Mouse (Mus musculus): ENCODE results near the gene Sema4a.
"Not testable (repeated sequence)": the region's sequence is repeated elsewhere in the genome, so short reads cannot be mapped to it uniquely, and the experiment has no call there.

Sema4a gene

DNA sequence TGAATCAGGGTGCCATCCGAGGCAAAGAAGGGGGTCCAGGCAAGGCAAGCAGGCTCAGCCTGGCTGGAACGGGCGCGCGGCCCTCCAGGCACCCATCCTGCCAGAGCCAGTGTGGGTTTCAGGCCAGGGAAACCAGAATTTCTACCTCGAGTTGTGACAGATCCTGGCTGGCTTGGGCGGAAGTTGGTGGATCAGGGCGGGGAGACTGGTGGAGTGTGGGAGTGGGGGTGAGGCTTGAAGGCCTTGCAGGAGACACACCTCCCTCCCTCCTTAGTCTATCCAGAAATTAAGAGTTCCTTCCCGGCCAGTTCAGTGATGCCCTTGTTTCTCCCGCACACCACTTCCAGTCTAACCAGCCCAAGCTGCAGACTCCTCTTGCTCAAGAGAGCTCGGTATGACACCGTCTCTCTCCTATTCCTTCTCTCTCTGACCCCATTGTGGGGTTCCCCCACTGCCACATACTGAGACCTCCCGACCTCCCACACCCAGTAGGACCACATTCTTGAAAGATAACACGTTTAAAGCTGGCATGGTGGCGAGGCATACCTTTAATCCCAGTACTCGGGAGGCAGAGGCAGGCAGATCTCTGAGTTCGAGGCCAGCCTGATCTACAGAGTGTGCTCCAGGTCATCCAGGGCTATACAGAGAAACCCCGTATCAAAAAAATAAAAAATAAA is 5.3 kb downstream of the Sema4a start:
- no peak for DNase-seq (ENCODE audit: low spot score)

DNA sequence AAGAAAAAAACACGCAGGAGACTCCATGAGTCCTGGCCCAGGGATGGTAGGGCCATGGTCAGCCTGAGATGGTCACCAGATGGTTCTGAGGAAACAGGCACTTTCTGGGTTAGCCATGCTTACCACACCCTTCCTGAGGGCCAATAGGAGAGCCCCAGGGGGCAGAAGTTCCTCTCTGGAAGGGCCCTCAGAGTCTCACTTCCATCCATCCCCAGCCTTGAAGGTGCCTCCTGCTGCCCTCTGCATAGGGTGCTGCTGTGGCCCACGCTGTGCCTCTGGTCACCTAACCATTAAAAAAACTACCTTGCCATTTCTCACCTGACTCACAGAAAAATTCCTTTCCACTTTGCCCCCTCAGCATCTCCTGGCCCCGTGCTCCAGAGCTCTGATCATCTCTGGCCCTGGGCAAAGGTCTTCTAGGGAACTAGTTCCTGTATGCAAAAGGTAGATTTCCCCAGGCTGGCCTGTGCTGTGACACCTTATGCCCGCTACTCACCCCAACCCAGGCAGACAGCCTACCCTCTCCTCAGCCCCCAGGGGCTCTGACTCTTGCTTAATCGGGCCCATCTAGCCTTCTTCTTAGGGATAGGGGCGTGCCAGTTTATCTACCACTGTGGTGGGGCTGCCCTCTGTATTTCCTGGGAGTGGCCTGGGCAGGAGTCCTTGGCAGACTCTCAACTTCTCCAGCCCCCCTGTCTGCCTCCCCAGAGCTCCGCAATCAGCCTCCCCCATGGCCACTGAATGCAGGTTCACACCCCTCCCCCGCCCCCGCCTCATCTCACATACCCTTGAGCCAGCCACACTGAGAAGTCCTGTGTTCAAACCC is 6.0 kb downstream of the Sema4a start:
- DNase-seq (ENCODE audit: low spot score) = peak; percentile 3

DNA sequence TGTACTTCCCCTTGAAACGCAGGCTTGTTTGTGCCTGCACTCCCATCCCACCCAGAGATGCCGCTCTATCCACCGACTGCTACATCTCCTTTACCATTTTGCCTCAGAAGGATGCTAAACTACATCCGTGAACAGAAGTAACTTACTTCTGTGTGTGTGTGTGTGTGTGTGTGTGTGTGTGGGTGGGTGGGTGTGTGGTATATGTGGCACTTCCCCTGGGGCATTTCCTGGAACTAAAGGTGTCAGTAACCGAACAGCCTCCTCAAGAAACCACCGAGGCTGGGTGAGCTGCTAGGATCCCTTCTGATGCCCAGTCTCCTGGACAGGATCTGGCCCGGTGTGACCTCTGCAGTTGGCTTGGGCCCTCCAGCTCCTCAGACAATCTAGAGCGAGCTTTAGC is 7.0 kb downstream of the Sema4a start:
- peak; percentile 3 for DNase-seq (ENCODE audit: low spot score)

DNA sequence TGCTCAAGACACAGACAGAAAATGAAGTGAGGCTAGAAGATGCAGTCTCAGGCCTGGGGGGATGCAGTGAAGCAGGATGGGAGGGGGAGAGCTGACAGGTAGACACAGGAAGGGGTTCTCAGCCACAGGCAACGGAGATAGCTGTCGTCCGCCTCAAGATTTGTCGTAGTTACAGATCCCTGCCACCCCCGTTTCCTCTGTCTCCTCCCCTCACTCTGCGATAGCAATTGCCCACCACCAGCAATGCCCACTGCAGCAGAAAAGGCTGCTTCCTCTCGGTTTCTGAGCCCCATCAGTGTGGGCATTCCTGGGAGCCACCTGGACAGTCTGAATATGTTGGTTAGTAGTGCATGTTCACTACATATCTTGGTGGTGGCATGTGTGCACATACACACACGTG is 7.6 kb downstream of the Sema4a start:
- DNase-seq (ENCODE audit: low spot score) = peak; percentile 4

DNA sequence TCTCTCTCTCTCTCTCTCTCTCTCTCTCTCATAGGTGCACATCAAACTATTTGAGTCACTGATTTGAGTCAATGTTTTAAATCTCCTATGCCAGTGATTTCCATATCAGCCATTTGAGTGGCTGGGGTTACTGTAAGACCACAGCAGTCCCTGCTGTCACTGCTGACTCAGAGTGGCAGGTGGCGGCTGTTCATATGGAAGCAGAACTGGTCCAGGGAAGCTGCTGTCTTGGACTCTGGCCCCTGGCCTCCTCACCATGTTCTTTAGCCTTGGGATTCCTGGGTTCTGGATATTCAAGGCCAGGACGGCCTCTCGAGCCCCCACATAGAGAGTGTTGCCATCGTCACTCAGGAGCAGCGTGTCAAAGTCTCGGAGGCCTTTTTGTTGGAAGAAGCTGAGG is 8.3 kb downstream of the Sema4a start:
- no peak for DNase-seq (ENCODE audit: low spot score)

DNA sequence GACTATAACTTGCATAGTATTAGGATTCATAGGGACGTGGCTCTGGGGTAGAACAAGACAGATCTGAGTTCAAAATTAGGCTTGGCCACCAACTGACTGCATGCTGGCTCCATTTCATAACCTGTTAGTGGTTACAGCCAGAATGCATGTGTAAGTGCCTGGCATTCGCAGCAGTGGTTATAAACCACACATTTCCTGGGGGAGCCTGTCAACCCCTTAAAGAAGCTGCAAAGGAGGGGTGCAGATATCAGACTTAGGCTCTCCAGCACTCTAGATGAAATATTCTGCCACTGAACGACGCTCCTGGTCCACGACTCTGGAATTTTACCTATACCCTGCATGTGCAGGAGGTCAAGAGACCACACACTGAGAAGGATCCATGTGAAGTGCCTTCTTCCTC is 8.7 kb downstream of the Sema4a start:
- DNase-seq (ENCODE audit: low spot score) = no peak

DNA sequence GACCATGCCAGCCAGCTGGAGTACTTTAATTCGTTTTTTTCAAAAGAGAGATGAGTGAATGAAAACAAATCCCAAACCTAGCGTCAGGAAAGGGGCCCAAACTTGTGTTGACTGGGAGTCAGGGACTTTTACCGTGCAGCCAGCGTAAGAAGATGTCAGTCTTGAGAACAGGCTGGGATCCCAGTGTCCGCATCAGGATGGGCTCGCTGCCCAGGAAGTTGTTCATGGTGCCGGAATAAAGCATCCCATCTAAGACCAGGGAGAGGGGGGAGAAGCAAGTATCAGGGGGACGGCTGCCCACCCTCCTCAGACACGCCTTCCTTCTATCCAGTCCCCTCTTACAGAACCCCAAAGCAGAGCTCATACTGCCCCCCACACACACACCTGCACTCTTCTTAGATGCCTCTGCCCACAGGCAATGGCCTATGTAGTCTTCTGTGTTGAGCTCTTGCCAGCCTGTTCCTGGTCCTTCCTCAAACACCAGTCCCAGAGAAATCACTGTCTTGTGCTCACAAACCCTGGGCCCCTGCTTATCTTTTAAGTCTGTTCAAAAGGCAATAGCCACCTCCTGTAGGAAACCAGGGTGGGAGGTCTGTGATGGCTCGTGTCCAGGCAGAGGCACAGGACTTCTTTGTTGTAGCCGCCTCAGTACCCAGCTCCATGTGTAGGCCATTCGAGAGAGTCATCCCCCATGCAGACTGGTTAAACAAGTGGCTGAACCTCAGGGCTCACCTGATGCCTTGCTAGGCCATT is 10.4 kb downstream of the Sema4a start:
- DNase-seq (ENCODE audit: low spot score) = no peak

DNA sequence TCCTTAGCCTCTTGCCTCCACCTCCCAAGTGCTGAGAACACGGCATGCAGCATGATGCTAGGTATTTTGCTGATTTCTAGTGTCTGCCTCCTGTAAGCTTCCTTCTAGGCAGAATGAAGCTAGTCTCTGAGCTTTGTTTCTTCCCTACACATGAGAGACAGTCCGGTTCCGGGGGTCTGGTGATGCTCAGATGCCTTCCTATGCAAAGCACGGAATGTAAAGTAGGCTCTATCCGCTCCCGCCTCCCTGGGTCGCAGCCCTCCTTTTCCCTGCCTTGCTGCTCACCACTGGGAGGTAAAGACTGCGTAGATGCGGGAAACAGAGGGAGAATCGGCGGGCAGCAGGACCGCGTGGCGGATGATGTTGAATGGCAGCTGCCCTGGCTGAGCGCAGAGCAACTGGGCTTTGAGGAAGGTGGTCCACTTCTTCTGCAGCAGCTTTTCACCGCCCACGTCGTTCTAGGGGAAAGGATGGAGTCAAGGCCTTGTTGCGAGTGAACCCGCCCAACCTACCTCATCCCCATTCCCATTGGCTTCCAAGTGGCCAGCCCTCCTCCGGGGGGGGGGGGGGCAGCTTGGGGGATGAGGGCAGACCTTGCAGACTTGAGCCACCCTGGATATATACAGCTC is 11.5 kb downstream of the Sema4a start:
- DNase-seq (ENCODE audit: low spot score) = peak; percentile 53

DNA sequence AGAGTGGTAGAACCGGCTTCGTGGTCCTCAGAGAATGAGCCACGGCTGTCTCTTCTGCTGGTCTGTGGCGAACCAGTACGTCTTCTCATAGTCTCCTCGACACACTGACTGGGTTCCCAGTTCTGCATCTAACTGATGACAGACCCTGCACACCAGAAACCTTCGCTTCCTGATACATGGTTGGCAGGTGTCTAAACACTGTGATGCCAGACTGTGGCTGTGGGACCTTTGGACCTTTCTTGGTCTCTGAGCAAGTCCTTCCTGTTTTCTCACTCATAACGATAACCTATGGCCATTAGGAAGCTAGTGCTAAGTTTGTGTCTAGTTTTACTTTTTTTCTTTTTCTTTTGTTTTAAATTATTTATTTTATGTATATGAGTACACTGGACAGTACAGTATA is 12.5 kb downstream of the Sema4a start:
- DNase-seq (ENCODE audit: low spot score) = no peak

DNA sequence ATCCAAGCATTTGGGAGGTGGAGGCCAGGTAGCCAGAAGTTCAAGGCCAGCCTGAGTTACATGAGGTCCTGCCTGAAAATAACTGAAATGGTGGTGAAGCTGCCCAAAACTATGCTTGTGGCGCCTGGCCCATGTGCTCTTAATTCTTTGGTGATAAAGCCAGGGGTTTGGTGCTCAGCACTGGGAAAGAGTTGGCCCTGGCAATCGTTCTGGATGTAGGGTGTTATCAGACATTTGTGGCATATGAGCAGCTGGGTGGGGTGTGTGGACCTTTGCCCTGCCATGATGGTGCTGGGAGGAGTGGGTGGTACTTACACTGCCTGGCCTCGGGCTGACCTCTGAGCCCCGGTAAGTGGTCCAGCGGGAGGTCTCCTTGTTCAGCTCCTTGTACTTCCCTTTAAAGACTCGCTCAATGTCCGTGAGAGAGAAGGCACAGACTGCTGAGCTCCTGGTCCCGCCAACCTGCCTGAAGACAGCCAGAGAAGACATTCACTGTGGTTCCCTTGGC is 13.3 kb downstream of the Sema4a start:
- DNase-seq (ENCODE audit: low spot score) = no peak

DNA sequence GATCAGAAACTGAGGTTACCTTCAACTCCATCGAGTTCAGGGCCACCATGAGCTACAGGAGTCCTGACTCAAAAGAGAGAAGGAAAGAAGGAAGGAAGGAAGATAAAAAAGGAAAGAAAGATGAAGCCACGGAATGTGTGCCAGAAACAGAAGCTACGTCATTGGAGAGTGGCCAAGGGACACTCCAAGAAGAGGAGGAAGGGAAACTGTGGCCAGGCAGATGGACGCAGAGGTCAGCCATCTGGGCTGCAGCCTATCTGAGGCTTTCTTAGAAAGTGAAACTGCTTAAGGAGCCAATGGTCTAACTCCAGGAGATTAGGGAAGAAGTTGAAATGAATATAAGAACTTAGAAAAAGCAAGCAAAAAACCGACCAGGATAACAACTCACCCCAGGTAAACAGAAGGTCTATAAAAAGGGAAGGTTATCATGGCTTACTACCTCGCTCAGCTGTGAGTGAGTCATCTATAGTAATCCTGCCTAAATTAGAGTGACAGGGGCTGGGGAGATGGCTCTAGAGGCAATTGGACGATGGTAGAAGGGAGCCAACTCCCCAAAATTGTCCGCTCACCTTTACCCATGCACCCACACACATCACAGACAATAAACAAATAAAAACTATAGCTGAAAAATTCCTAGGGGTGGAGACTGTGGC is 14.4 kb downstream of the Sema4a start:
- no peak for DNase-seq (ENCODE audit: low spot score)

DNA sequence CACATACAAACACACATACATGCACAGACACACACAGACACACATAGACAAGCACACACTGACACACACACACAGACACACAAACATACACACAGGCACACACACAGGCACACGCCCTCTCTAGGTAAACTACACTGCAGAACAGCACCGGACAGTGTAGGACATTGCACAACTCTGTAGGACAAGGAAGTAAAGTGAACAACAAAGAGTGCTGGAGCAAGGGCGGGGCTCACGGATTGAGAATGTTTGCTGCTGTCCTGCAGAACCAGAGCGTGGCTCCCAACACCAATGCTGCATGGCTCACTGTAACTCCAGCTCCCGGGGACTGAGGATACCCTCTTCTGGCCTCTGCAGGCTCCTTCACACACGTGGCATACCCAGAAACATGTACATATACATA is 18.1 kb downstream of the Sema4a start:
- no peak for DNase-seq (ENCODE audit: low spot score)

DNA sequence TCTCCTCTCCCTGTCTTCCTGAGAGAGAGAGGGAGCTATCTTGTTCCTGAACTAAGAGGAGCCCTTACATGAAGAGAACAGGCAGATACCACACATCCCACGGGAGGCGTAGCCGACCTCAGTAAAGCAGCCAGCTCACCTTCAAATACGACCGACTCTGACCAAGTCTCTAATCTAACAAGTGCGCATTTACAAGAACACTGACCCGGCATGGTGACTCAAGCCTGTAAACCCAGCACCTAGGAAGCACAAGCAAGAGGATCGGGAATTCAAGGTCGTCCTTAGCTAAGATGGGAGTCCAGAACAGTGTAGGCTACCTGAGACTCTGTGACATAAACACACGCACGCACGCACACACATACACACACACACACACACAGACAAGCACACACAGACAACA is 18.5 kb downstream of the Sema4a start:
- DNase-seq (ENCODE audit: low spot score) = no peak

DNA sequence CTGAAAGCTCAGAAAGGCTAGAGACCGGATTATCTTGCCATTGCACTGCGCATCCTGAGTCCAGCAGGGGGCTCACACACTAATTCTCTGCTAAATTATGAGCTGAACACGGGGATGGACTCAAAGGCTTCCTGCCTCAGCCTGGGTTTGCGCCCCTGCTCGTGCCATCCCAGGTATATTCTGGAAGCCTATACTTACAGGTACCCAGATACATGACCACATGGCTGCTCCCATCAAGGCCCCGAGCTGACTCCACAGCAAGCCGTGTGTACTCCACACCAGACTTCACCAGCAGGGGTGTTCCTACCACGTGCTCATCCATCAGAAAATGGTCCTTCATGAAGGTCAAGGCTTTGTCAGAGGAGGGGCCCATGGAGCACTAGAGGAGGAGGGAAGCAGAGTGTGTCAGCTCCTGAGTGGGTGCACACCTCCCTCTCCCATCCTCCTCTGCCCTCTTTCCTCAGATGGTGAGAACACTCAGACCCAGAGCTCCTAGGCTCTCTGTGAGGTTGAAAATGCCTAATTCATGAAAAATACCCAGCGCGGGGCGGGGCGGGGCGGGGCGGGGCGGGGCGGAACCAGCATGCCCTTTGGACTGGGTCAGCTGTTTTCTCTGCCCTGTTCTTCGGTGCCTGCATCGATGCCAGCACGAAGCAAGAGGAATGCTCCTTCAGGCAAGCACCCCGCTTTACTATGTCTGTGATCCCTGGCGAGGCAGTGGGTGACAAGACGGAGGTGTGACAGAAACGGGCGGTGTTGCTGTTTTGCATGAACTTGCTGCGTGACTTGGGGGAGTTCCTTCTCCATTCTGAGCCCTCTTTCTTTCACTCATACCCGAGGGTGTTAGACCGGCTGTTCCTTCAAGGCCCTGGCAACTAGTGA is 20.2 kb downstream of the Sema4a start:
- no peak for DNase-seq (ENCODE audit: low spot score)

DNA sequence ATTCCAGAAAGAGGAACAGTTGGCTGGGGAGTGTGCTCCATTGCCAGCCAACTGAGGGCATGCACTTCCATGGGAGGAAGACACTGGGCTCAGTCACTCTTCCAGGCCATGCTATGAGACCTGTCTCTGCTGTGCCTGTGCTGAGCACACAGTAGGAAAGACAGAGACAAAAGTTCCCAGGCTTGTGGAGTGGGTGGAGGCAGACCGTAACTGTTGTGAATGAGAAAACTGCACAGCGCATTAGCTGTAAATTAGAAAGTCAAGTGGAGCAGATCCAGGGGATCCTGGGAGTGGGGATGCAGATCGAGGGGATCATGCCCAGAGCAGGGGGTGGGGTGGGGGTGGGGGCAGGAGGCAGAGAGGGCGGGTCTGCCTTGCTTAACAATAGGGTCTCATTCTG is 21.4 kb downstream of the Sema4a start:
- no peak for DNase-seq (ENCODE audit: low spot score)

DNA sequence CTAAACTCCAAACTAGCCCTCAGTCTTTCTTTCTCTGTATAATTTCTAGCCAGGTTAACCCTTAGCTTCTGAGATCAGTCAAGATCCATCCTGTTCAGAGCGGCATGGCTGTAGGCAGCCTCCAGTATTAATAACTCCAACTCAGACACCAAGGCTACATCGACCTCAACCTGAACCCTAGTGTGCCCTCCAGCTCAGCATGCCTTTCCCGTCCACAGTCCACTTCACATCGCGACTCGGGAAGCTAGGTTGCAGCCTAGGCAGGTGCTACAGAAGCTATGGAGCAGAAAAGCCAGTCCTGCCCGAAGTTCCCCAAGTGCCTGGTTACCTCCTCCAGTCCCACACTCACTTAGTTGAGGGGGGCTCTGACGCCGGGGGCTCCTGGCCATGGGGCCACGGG is 23.5 kb downstream of the Sema4a start:
- DNase-seq (ENCODE audit: low spot score) = no peak

DNA sequence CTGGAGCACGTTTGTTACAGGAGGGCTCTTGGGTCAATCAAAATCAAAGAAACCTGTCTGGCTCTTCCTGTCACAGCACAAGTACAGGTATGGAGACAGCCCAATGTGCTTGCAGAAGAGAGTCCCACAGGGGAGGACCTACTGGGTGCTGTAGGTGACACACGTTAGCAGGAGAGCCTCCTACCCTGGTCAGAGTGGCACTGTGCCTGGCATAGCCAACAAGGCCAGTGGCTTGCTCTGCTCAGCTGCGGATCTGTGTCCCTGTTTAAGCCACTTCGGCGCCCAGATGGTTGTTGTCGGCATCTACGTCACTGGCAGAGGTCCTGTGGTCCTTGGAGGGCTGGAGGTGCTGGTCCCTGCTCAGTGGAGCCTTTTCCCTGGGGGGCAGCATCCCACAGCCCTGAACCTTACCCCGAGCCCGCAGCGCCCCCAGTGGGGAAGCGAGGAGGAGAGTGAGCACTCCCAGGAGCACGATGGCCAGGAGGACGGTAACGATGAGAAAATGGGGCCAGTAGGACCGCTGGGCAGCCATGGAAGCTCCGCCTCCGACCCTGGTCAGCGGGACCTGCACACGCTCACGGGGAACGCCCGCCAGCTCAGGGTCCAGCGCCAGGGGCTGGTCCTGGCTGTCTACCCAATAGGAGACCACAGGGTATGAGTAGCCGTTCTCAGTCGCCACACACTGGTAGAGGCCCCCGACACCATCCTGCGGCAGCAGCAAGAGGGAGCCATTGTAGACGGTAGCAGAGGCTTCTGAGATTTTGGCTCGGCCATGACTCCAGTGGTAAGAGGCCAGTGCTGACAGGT is 24.4 kb downstream of the Sema4a start:
- DNase-seq (ENCODE audit: low spot score) = peak; percentile 57

DNA sequence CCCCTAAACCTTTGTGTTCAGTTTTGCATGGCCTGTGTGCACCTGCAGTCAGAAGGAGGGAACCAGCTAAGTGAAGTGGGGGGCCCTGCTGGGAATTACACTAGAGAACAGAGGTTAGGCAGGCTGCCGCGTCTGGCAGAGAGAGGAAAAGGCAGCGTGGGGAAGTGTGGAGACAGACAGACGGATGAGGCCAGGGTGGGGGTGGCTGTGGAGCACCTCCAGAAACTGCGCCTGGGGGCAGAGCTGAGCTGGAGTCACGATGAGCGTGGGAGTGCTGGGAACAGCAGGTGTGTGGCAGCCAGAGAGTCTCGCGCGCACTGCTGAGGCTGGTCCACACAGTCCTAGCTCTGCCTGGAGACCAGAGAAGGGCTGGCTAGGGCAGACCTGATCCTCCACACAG is 25.5 kb downstream of the Sema4a start:
- no peak for DNase-seq (ENCODE audit: low spot score)

DNA sequence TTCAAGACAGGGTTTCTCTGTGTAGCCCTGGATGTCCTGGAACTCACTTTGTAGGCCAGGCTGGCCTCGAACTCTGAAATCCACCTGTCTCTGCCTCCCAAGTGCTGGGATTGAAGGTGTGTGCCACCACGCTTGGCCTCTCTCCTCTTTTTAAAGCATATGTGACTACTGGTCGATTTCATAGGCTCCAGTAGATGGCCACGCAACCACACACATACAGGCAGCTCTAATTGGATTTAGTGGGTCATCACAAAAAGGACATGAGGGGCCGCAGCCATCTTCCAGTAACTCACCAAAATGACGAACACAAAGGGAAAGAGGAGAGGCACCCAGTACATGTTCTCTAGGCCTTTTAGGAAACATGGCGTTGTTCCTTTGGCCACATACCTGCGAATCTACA is 32.3 kb downstream of the Sema4a start:
- not testable (repeated sequence) for DNase-seq (ENCODE audit: low spot score)

DNA sequence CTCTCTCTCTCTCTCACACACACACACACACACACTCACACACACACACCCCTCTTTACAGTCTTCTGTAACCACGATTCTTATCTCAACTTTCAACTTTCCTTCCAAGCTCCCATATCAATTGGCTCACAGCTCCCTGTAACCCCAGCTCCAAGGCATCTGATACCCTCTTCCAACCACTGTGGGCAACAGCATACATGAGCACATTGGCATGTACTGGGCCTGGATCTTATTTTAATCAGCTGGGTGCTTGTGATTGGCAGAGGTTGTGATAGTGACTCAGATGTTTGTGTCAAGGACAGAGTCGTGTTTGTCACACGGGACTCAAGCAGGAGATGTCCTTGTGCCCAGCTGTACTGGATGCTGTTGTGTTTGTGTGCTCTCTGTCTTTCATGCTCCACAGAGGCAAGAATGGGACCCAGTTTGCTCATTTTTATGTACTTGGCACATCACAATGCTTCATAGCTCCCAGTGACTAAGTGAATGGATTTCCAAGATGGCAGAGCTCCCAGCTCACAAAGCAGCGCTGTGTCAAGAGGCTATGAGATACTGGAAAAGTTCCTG is 33.6 kb downstream of the Sema4a start:
- no peak for DNase-seq (ENCODE audit: low spot score)

All from testis, postnatal 14 days (tissue).